Mouse (Mus musculus) embryo, embryonic 9.5 days (tissue): ENCODE measurements around the gene Kmt2c.
"Not testable (repeated sequence)": the region's sequence is repeated elsewhere in the genome, so short reads cannot be mapped to it uniquely, and the experiment has no call there.

ENCODE experiments used
- DNase-seq: peaks from one replicate; pipeline ENCODE4 v3.0.0-alpha.2; 2017; ENCODE audit errors: extremely low spot score

Gene Kmt2c

GRCm38 (mm10) chr5:25516301-25516895 lies 17.8 kb upstream of the Kmt2c start:
- DNase-seq, result no peak

GRCm38 (mm10) chr5:25515767-25516166 lies 17.2 kb upstream of the Kmt2c start, which contains the start of gene Cct8l1:
TSS of gene Cct8l1 (plus strand) at chr5:25516067.
- DNase-seq, result no peak

- DNase-seq, result no peak
These were observed 7.5 kb upstream of the Kmt2c start for GRCm38 (mm10) chr5:25506041-25506440.

- no peak for DNase-seq
These were observed 2.1 kb upstream of the Kmt2c start for GRCm38 (mm10) chr5:25500686-25501085.

- peak; percentile 96 for DNase-seq
These were observed 1.1 kb upstream of the Kmt2c start for GRCm38 (mm10) chr5:25499423-25500398.

GRCm38 (mm10) chr5:25498821-25499422 lies 339 bp upstream of the Kmt2c start:
- no peak for DNase-seq

GRCm38 (mm10) chr5:25497720-25498345 lies 750 bp downstream of the Kmt2c start:
- peak; percentile 59 for DNase-seq

- peak; percentile 12 for DNase-seq
These were observed 1.2 kb downstream of the Kmt2c start for GRCm38 (mm10) chr5:25497369-25497719.

GRCm38 (mm10) chr5:25496652-25497051 lies 1.9 kb downstream of the Kmt2c start:
- no peak for DNase-seq

GRCm38 (mm10) chr5:25478863-25479262 lies 19.7 kb downstream of the Kmt2c start:
- no peak for DNase-seq

GRCm38 (mm10) chr5:25475789-25476188 lies 22.8 kb downstream of the Kmt2c start:
- DNase-seq, result no peak

GRCm38 (mm10) chr5:25472070-25472469 lies 26.5 kb downstream of the Kmt2c start:
- DNase-seq, result peak; percentile 18

- no peak for DNase-seq
These were observed 36.6 kb downstream of the Kmt2c start for GRCm38 (mm10) chr5:25461956-25462355.

- DNase-seq, result not testable (repeated sequence)
These were observed 43.2 kb downstream of the Kmt2c start for GRCm38 (mm10) chr5:25455432-25455831.

- DNase-seq, result no peak
These were observed 45.9 kb downstream of the Kmt2c start for GRCm38 (mm10) chr5:25452691-25453090.

- no peak for DNase-seq
These were observed 61.1 kb downstream of the Kmt2c start for GRCm38 (mm10) chr5:25437508-25437907.

GRCm38 (mm10) chr5:25436081-25436480 lies 62.5 kb downstream of the Kmt2c start:
- DNase-seq, result peak; percentile 37

- DNase-seq, result no peak
These were observed 76.0 kb downstream of the Kmt2c start for GRCm38 (mm10) chr5:25422576-25422975.

- peak; percentile 19 for DNase-seq
These were observed 78.0 kb downstream of the Kmt2c start for GRCm38 (mm10) chr5:25420601-25421000.

GRCm38 (mm10) chr5:25415382-25415781 lies 83.2 kb downstream of the Kmt2c start:
- DNase-seq, result no peak

GRCm38 (mm10) chr5:25396727-25397126 lies 101.9 kb downstream of the Kmt2c start:
- DNase-seq, result no peak

GRCm38 (mm10) chr5:25392655-25393054 lies 105.9 kb downstream of the Kmt2c start:
- no peak for DNase-seq
